Mouse (Mus musculus) c-Kit-positive CD71-positive TER-119-negative erythroid progenitor cells, embryonic 14.5 days (primary cell): Measurements from ENCODE around the gene Afap1.

Experiments
- DNase-seq: peaks from one replicate; pipeline ENCODE4 v3.0.0-alpha.2; 2013; ENCODE audit warnings: low read depth

Afap1 gene

GRCm38 (mm10) chr5:35893093-35893804 is at the start of gene Afap1:
Gene Afap1 (plus strand): TSS chr5:35893319.
- DNase-seq = peak; percentile 56

GRCm38 (mm10) chr5:35851485-35851884 is 41.6 kb upstream of the Afap1 start:
- DNase-seq = no peak

GRCm38 (mm10) chr5:35853463-35853862 is 39.7 kb upstream of the Afap1 start:
- no peak for DNase-seq

- DNase-seq = no peak
Observed at GRCm38 (mm10) chr5:35856245-35856644, 36.9 kb upstream of the Afap1 start.

GRCm38 (mm10) chr5:35858069-35858468 is 35.0 kb upstream of the Afap1 start:
- DNase-seq = peak; percentile 10

GRCm38 (mm10) chr5:35861456-35861855 is 31.7 kb upstream of the Afap1 start:
- no peak for DNase-seq

- no peak for DNase-seq
Observed at GRCm38 (mm10) chr5:35869973-35870372, 23.1 kb upstream of the Afap1 start.

- DNase-seq = peak; percentile 10
Observed at GRCm38 (mm10) chr5:35870408-35871012, 22.6 kb upstream of the Afap1 start.

GRCm38 (mm10) chr5:35873382-35873781 is 19.7 kb upstream of the Afap1 start:
- DNase-seq = no peak

- no peak for DNase-seq
Observed at GRCm38 (mm10) chr5:35876236-35876635, 16.9 kb upstream of the Afap1 start.

- no peak for DNase-seq
Observed at GRCm38 (mm10) chr5:35879199-35879598, 13.9 kb upstream of the Afap1 start.

- DNase-seq = no peak
Observed at GRCm38 (mm10) chr5:35882391-35882790, 10.7 kb upstream of the Afap1 start.

- no peak for DNase-seq
Observed at GRCm38 (mm10) chr5:35884262-35884661, 8.9 kb upstream of the Afap1 start.

GRCm38 (mm10) chr5:35884689-35885088 is 8.4 kb upstream of the Afap1 start:
- DNase-seq = no peak

- no peak for DNase-seq
Observed at GRCm38 (mm10) chr5:35888959-35889358, 4.2 kb upstream of the Afap1 start.

GRCm38 (mm10) chr5:35889641-35890040 is 3.5 kb upstream of the Afap1 start:
- no peak for DNase-seq

- DNase-seq = no peak
Observed at GRCm38 (mm10) chr5:35890985-35891730, 2.0 kb upstream of the Afap1 start.

GRCm38 (mm10) chr5:35892363-35892762 is 756 bp upstream of the Afap1 start:
- DNase-seq = no peak

GRCm38 (mm10) chr5:35893805-35894260 is 714 bp downstream of the Afap1 start:
- no peak for DNase-seq

- no peak for DNase-seq
Observed at GRCm38 (mm10) chr5:35894295-35895047, 1.4 kb downstream of the Afap1 start.

- no peak for DNase-seq
Observed at GRCm38 (mm10) chr5:35895926-35896325, 2.8 kb downstream of the Afap1 start.

- DNase-seq = no peak
Observed at GRCm38 (mm10) chr5:35896556-35896955, 3.4 kb downstream of the Afap1 start.
